Mouse (Mus musculus) cerebellum, adult 2 months (tissue): Measurements from ENCODE around the gene H2-Ke6.
"Not testable (repeated sequence)": the region's sequence is repeated elsewhere in the genome, so short reads cannot be mapped to it uniquely, and the experiment has no call there.

Source experiments
- CTCF ChIP-seq: fragments of 200-500 bp; IDR thresholded peaks from 2 replicates; pipeline ENCODE4 v1.5.1; 2011; ENCODE audit warnings: low read depth, mild to moderate bottlenecking, control low read depth, low read length, moderate library complexity, borderline replicate concordance; ENCODE audit not compliant: insufficient read depth
- POLR2A ChIP-seq: fragments of 200-500 bp; IDR thresholded peaks from 2 replicates; pipeline ENCODE4 v1.6.1; 2011; ENCODE audit warnings: low read length, control low read depth, borderline replicate concordance; ENCODE audit not compliant: insufficient read depth

DNA sequence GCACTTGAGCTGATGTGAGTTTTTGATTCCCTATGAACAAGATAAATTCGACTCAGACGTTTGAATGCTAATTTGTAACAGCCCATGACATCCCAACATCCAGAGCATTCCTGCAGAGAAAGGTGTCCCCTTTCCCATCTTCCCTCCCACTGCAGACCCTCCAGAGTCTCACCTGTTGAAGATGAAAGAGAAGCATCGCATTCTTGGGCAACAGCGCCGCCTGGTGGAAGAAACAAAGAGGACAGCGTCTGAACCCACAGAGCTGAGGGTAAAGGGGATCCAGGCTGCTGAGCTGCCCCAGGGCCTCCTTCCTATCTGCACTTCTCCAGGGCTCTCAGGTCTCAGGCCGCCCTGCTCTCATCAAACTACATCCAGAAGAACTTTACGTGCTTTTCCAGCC lies 45.7 kb downstream of the H2-Ke6 start:
- not testable (repeated sequence) for TF ChIP-seq POLR2A
- TF ChIP-seq CTCF, result peak; percentile 72
